Mouse (Mus musculus) myocyte (in vitro differentiated cells): ENCODE results near the gene Gria3.

Source experiments
- CEBPB ChIP-seq: IDR thresholded peaks from 2 replicates; pipeline ENCODE4 v1.6.1; 2011; ENCODE audit warnings: mild to moderate bottlenecking, moderate library complexity; ENCODE audit not compliant: poor library complexity, insufficient read depth, severe bottlenecking
- MAX ChIP-seq: IDR thresholded peaks from one replicate; pipeline ENCODE4 v1.6.1; 2011; ENCODE audit warnings: low read depth, mild to moderate bottlenecking, control low read depth
- MYOD1 ChIP-seq, 3 experiments: IDR thresholded peaks; one replicate each; pipeline ENCODE4 v1.6.1; 2011; ENCODE audit warnings: control low read depth in 2 of 3, low read depth in 2 of 3, mild to moderate bottlenecking in 2 of 3, moderate library complexity in 1 of 3; ENCODE audit not compliant: insufficient read length in 2 of 3, control insufficient read depth in 1 of 3
- MYOG ChIP-seq, 3 experiments: IDR thresholded peaks; one replicate each; pipeline ENCODE4 v1.6.1; 2011; ENCODE audit warnings: control low read depth in 2 of 3, low read depth in 2 of 3, mild to moderate bottlenecking in 2 of 3; ENCODE audit not compliant: insufficient read length in 2 of 3, control insufficient read depth in 1 of 3, insufficient read depth in 1 of 3
- POLR2A ChIP-seq: IDR thresholded peaks from one replicate; pipeline ENCODE4 v1.6.1; 2011; ENCODE audit warnings: low read depth, mild to moderate bottlenecking, control low read depth, moderate library complexity; ENCODE audit not compliant: insufficient read length
- POLR2AphosphoS2 ChIP-seq: IDR thresholded peaks from one replicate; pipeline ENCODE4 v1.6.1; 2011; ENCODE audit warnings: low read depth, control low read depth; ENCODE audit not compliant: insufficient read length
- REST ChIP-seq: IDR thresholded peaks from one replicate; pipeline ENCODE4 v1.6.1; 2011; ENCODE audit warnings: mild to moderate bottlenecking, control low read depth, moderate library complexity; ENCODE audit not compliant: insufficient read depth, insufficient read length
- TCF3 ChIP-seq: IDR thresholded peaks from one replicate; pipeline ENCODE4 v1.6.1; 2011; ENCODE audit warnings: low read depth, control low read depth; ENCODE audit not compliant: insufficient read length
- USF1 ChIP-seq: IDR thresholded peaks from one replicate; pipeline ENCODE4 v1.6.1; 2011; ENCODE audit warnings: low read depth, mild to moderate bottlenecking, control low read depth, moderate library complexity

DNA sequence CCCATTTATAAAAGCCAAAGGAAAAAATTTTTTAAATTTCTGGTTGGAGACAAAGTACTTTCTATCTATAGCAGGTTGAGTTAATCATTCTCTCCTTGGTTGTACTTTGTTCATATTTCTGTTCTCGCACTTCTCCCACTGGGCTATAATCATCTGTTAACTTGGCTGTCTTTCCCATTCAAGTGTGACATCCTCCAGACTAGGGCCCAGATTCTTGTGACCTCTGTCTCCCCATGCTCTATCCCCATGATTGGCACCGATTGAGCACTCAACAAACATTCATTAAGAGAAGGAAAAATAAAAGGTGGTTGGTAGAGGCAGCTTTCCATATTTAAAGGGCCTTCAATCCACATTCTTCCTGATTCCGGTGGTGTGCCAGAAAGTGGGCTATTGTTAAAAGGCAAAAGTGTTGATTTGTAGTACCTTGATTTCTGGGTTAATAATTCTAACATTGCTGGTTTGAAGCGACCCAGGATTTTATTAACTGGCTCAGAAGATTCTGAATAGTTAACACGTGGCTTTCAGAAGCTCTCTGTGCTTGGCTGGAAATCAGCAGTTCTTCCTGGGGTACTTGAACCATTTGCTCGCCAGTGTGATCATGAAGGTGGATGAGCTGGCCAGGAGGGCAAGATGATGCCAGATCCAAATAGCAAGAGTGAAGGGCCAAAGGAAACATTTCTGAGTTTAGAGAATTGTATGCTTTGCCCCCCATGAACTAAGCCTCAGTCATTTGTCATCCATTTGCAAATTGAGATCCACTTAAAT is 161.8 kb downstream of the Gria3 start:
- TF ChIP-seq TCF3 (no peak), MAX (no peak), USF1 (no peak), POLR2A (no peak), POLR2AphosphoS2 (no peak), MYOG (IDR thresholded peaks at IDR 0.05; ENCODE audit: control insufficient read depth in 1 of 3, insufficient read depth in 1 of 3, insufficient read length in 2 of 3, low read depth in 2 of 3) (no peak), CEBPB (no peak), REST (no peak), MYOD1 (IDR thresholded peaks at IDR 0.05; ENCODE audit: control insufficient read depth in 1 of 3, insufficient read length in 2 of 3, low read depth in 2 of 3) (no peak)
